Mouse (Mus musculus) neural tube, embryonic 14.5 days (tissue): ENCODE results near the gene Ago4. TPM values are rescaled to one million over a fixed set of nuclear protein-coding genes. Genes with fewer than 3 reads are reported as not detected.

Experiments used
- ATAC-seq: fragments of 200-750 bp; cut with Nextera tagmentation; 2 replicates; pipeline ENCODE4 v1.8.0; 2017; ENCODE audit warnings: low read depth, mild to moderate bottlenecking, moderate TSS enrichment, moderate library complexity
- H3K27ac ChIP-seq: fragments of 300-500 bp; sonication (generic); 2 replicates; pipeline ENCODE4 v1.5.1; 2014; ENCODE audit warnings: low read depth, mild to moderate bottlenecking, control low read depth, low read length, moderate library complexity, mixed read lengths
- H3K27me3 ChIP-seq: fragments of 300-500 bp; sonication (generic); 2 replicates; pipeline ENCODE4 v1.6.1; 2014; ENCODE audit warnings: low read length; ENCODE audit not compliant: control insufficient read depth, insufficient read depth
- H3K36me3 ChIP-seq: fragments of 300-500 bp; sonication (generic); 2 replicates; pipeline ENCODE4 v1.6.1; 2014; ENCODE audit warnings: low read length, mixed read lengths; ENCODE audit not compliant: control insufficient read depth, insufficient read depth
- H3K4me1 ChIP-seq: fragments of 300-500 bp; sonication (generic); 2 replicates; pipeline ENCODE4 v1.6.1; 2014; ENCODE audit warnings: low read length; ENCODE audit not compliant: control insufficient read depth, insufficient read depth
- H3K4me2 ChIP-seq: fragments of 300-500 bp; sonication (generic); 2 replicates; pipeline ENCODE4 v1.6.1; 2014; ENCODE audit warnings: mild to moderate bottlenecking, low read depth, low read length, control low read depth
- H3K4me3 ChIP-seq: fragments of 300-500 bp; sonication (generic); 2 replicates; pipeline ENCODE4 v1.5.1; 2014; ENCODE audit warnings: low read depth, low read length, control low read depth, mixed read lengths
- H3K9ac ChIP-seq: fragments of 300-500 bp; sonication (generic); replicated peaks from 2 replicates; pipeline ENCODE4 v1.6.1; 2014; ENCODE audit warnings: low read depth, mild to moderate bottlenecking, control low read depth, low read length, mixed read lengths
- H3K9me3 ChIP-seq: fragments of 300-500 bp; sonication (generic); 2 replicates; pipeline ENCODE4 v1.6.1; 2016; ENCODE audit warnings: low read length; ENCODE audit not compliant: control insufficient read depth
- WGBS: fragments of 180-500 bp; shearing (Covaris S2); extraction: QIAGEN DNeasy Blood & Tissue Kit; methylation state at CpG from one replicate; pipeline ENCODE4 v1.1.7; 2014; 5-methylcytosine and 5-hydroxymethylcytosine counted together
- polyA plus RNA-seq: library from polyadenylated mRNA; unstranded; fragments of >200 nt; fragmentation: Nextera tagmentation; extraction: Ambion mirVana; gene quantifications from 2 replicates; pipeline ENCODE4 v1.2.1, GENCODE M21; 2014

The Ago4 gene
- polyA plus RNA-seq, result 11.3 and 12.7 TPM in 2 replicates

DNA sequence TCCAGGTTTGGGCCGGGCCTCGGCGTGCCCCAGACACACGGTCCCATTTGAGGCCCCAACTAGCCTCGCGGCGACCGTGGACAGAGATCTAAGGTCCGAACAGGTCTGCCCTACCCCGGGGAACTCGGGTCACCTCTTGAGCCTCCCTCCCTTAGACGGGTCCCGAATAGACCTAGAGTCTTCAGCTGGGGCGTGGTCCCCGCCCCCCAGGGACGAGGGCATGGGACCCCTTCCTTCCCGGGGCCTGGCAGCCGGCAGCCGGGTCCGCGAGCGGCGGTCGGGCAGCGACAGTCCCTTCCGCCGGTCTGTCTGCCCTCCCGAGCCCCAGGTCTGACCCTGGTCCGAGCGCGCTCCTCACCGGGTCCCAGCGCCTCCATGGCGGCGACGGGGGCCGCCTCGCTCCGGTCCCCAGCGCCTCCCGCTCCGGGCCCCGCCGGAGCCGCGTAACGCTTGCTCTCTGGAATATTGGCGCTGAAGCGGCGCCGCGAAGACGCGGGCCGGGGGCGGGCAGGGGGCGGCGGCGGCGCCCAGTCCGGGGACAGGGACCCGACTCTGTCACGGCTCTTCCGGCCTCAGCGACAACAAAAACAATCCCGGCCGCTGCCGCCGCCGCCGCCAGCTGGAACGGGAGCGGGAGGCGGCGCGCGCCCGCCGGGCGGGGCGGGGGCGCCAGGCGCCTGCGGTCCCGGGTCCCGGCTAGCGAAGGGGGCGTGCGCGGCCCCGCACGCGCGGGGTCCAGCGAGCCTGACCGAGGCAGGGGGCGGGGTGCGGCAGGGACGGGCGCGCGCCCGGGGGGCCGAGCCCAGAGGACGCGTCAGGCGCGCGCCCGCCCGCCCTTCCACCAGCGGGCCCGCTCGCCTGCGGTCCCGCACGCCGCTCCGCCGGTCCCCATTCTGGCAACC is at the start of gene Ago4:
Ago4 (minus strand) TSS at position 646 of the 902 bp plus-strand sequence.
- Histone ChIP-seq H3K9me3 (no peaks in the 10 kb centered on the region), H3K36me3 (no peaks in the 10 kb centered on the region), H3K27ac (peak within 1 kb of the TSS; percentile 84), H3K9ac (peak within 1 kb of the TSS; percentile 96), H3K27me3 (no peaks in the 10 kb centered on the region), H3K4me3 (peak within 1 kb of the TSS; percentile 99), H3K4me2 (peak within 1 kb of the TSS; percentile 85), H3K4me1 (peaks cover 12% of the 10 kb centered on the region)
- WGBS, result under 1% methylated on average over 88 of the region's 120 CpGs
- ATAC-seq, result peak; percentile 91

DNA sequence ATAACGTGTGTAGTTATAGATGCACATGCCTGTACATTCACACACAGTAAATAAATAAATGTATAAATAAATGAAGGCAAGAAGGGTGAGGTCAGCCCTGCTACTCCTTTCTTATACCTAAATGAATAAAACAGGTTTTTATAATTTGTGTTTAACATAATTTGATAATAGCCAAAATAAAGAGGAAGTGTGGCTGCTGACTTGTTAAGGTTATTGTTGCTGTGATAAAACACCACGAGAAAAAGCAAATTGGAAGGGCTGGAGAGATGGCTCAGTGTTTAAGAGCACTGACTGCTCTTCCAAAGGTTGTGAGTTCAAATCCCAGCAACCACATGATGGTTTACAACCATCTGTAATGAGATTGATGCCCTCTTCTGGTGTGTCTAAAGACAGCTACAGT is 45.8 kb upstream of the Ago4 start:
- Histone ChIP-seq H3K4me2 (no peak overlapping the region), H3K27ac (no peak overlapping the region), H3K4me1 (no peaks in the 10 kb centered on the region), H3K36me3 (no peaks in the 10 kb centered on the region), H3K27me3 (no peaks in the 10 kb centered on the region), H3K9me3 (no peaks in the 10 kb centered on the region), H3K9ac (no peak overlapping the region), H3K4me3 (no peak overlapping the region)
- no peak for ATAC-seq
- 85% methylated on average over 2 of the region's 2 CpGs for WGBS

DNA sequence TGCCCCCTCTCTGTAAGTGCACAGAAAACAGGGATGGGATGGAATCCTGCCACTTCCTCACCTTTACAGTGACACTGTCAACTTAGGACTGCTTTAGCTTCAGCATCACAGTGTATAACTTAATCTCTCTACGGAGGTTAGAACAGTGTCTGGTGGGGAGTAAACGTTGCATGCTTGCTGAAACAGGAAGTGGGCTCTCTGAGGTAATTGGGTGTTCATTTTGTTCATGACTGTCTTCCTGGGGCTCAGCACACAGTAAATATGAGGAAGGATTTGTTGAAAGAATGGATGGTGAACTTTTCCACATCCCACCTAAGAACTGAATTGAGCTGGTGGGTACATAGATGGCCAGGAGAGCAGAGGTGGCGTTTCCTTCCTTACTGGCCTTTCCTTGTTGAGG is 44.6 kb upstream of the Ago4 start:
- Histone ChIP-seq H3K27ac (no peak overlapping the region), H3K9ac (no peak overlapping the region), H3K4me2 (no peak overlapping the region), H3K4me1 (no peaks in the 10 kb centered on the region), H3K4me3 (no peak overlapping the region), H3K9me3 (no peaks in the 10 kb centered on the region), H3K27me3 (no peaks in the 10 kb centered on the region), H3K36me3 (no peaks in the 10 kb centered on the region)
- no peak for ATAC-seq
- 95% methylated on average over 3 of the region's 3 CpGs for WGBS

DNA sequence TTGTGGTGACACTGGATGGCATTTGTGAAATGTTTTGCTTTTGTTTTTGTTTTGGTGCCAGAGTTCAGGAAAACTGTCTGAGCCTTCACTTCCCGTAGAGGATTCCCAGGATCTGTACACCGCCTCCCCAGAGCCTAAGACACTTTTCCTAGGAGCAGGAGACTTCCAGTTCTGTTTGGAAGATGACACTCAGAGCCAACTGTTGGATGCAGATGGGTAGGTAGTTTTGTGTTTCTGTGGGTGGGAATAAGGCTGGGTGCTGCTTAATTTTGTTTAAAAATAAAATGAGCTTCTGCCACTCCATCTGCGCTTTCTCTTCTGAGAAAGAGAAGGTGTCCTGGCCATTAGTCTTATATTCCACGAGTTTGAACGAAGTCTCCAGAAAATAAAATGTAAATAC is 43.0 kb upstream of the Ago4 start:
- H3K9ac ChIP-seq, result no peak overlapping the region
- no peaks in the 10 kb centered on the region for H3K36me3 ChIP-seq
- no peaks in the 10 kb centered on the region for H3K27me3 ChIP-seq
- no peak overlapping the region for H3K27ac ChIP-seq
- no peak overlapping the region for H3K4me2 ChIP-seq
- H3K4me3 ChIP-seq, result no peak overlapping the region
- no peak for ATAC-seq
- no peaks in the 10 kb centered on the region for H3K9me3 ChIP-seq
- H3K4me1 ChIP-seq, result no peaks in the 10 kb centered on the region
- 96% methylated on average over 5 of the region's 5 CpGs for WGBS

DNA sequence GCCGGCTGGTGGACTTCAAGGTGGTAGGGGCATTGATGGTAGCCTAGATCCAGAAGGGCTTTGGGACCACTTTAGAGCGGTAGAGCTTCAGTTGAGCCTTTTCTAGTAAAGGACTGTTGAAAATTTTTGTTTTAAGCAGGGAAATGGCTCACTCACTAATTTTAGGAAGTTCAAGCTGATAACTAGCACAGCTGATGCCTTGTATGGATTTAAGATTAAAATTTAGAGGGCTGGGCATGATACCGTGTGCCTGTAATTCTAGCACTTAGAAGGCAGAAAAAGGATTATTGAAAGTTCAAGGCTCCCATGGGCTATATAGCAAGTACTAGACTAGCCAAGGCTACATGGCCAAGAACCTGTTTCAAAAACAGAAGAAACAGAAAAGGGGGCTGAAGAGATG is 36.5 kb upstream of the Ago4 start:
- H3K4me1 ChIP-seq, result no peaks in the 10 kb centered on the region
- H3K9me3 ChIP-seq, result no peaks in the 10 kb centered on the region
- H3K27me3 ChIP-seq, result no peaks in the 10 kb centered on the region
- H3K36me3 ChIP-seq, result no peaks in the 10 kb centered on the region
- H3K9ac ChIP-seq, result no peak overlapping the region
- no peak overlapping the region for H3K27ac ChIP-seq
- H3K4me3 ChIP-seq, result no peak overlapping the region
- no peak overlapping the region for H3K4me2 ChIP-seq
- no peak for ATAC-seq
- 98% methylated on average over 3 of the region's 3 CpGs for WGBS

DNA sequence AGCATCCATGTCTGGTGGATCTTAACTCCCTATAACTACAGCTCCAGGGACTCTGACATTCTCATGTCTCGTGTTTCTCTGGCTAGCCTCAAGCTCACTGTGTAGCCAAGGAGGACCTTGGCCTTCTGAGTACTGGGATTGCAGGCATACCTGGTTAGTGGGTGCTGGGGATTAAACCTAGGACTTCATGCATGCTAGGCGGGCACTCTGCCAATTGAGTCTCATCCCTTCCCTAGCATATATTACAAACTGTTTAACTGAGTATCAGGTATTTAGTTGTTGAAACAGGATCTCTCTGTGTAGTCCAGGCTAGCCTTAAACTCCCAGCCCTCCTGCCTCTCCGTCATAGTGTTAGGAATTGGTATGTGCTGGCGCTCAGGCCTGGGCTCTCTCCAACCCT is 34.0 kb upstream of the Ago4 start:
- Histone ChIP-seq H3K27ac (no peak overlapping the region), H3K4me1 (no peaks in the 10 kb centered on the region), H3K9ac (no peak overlapping the region), H3K4me3 (no peak overlapping the region), H3K9me3 (no peaks in the 10 kb centered on the region), H3K4me2 (no peak overlapping the region), H3K27me3 (no peaks in the 10 kb centered on the region), H3K36me3 (no peaks in the 10 kb centered on the region)
- 97% methylated on average over 4 of the region's 4 CpGs for WGBS
- ATAC-seq, result no peak

DNA sequence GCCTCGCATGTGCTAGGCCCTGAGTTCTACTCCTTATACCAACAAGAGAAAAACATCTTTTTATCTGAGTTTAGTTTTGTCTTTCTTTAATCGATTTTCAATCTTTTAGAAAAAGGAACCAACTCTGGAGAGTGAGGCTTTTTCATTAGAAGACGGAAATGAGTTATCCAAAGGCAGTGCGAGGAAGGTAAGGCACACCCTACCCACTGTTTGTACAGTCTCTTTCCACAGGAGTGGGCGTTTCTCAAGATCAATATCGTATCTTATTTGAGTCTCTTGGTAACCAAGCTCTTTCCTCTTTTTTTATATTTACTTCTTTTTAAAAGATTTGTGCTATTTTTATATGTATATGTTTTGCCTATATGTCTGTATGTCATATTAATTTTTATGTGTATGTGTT is 30.5 kb upstream of the Ago4 start:
- Histone ChIP-seq H3K36me3 (no peaks in the 10 kb centered on the region), H3K9ac (no peak overlapping the region), H3K27me3 (no peaks in the 10 kb centered on the region), H3K4me1 (no peaks in the 10 kb centered on the region), H3K9me3 (no peaks in the 10 kb centered on the region), H3K27ac (no peak overlapping the region), H3K4me2 (no peak overlapping the region), H3K4me3 (no peak overlapping the region)
- no peak for ATAC-seq
- WGBS, result 95% methylated on average over 6 of the region's 6 CpGs

DNA sequence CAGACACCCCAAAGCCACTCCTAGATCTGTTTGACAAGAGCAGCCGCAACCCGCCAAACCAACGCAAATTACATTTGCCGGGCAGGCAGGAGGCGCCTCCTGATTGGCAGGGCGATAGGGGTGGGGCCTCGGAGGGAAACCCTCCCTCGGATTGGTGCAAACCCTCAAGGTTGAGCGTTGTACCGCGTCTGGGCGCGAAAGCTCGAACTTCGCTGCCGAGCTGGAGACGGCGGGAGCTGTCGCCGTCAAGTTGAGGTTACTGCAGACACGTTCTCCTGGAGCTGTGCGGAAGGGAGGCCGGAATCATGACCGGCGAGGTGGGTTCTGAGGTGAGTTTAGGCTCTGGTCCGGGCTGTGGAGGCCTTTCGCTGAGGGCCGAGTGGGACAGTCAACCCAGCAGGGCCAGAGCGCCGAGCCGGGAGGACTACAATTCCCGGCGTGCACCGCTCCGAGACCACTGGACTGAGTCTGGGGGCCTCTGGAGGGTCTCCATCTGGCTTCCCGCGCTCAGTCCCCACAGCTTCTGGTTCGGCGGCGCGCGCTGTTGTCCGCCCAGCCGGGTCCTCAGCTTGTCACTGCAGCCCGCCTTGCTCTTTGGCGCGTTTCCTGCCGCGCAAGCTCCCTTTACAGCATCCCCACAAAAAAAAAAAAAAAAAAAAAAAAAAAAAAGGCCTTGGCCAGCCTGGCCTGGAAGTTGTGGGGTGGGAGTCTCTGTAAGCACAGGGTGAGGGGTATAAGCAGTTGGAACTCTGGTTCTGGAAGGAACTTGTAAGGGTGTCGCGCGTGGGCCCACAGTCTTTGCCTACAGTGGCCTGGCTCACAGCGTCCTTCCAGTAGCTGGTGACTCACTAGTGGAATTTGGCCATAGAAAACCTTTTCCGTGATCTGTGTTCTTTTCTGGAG is 23.8 kb upstream of the Ago4 start, which contains the start of gene Clspn:
Clspn (plus strand) TSS at position 127 of the 903 bp plus-strand sequence.
- H3K9me3 ChIP-seq, result no peaks in the 10 kb centered on the region
- WGBS, result 1% methylated on average over 54 of the region's 54 CpGs

More for the DNA sequence above, 23.8 kb upstream of the Ago4 start, which contains the start of gene Clspn:
- 0 out of 2 replicates have a peak, but pooled peaks cover 2% of the 10 kb centered on the region for H3K4me1 ChIP-seq
- no peaks in the 10 kb centered on the region for H3K27me3 ChIP-seq
- H3K4me2 ChIP-seq, result peak within 1 kb of the TSS; percentile 73
- peak within 1 kb of the TSS; percentile 37; the same call in 1 of the 2 replicates for H3K9ac ChIP-seq
- ATAC-seq, result peak; percentile 99
- peak within 1 kb of the TSS; percentile 64 for H3K4me3 ChIP-seq
- no peaks in the 10 kb centered on the region for H3K36me3 ChIP-seq
- no peak within 1 kb of the TSS for H3K27ac ChIP-seq
